In genomic region chr1:169086032-169086431, GRCm38 (mm10) we compare ENCODE assay signal across 26 mouse cellular contexts.
DNase-seq lines count a peak whose midpoint lies in the region; ATAC-seq and TF ChIP-seq lines count a peak whose summit lies in the region.
"Had no signal": no experiment of that assay in that cellular context is flagged by ENCODE, and none has a peak within 500 bp of the region (broad histone marks: within the 10 kb centered on the region; RNA-seq: fewer than 3 reads in every experiment).

No protein-coding gene starts in this region.

- 30% methylated on average over 3 of the region's 3 CpGs for WGBS in hindbrain, embryonic 16.5 days
- WGBS in hindbrain, embryonic 14.5 days = 42% methylated on average over 3 of the region's 3 CpGs
- 4% methylated on average over 3 of the region's 3 CpGs for WGBS in forebrain, embryonic 14.5 days
- 29% methylated on average over 3 of the region's 3 CpGs for WGBS in neural tube, embryonic 15.5 days
- WGBS in thymus, adult 2 months = 78% methylated on average over 3 of the region's 3 CpGs

- no peak overlapping the region for H3K4me2 ChIP-seq in hindbrain, embryonic 16.5 days (ENCODE audit: low read length)
- no peak overlapping the region for H3K4me2 ChIP-seq in hindbrain, embryonic 14.5 days (replicated peaks)
- H3K4me2 ChIP-seq in forebrain, embryonic 14.5 days (ENCODE audit: low read length) = no peak overlapping the region
- no peak overlapping the region for H3K4me2 ChIP-seq in neural tube, embryonic 15.5 days
- H3K4me2 ChIP-seq: heart, embryonic 12.5 days; hindbrain, embryonic 15.5 days; intestine, embryonic 15.5 days; liver, embryonic 15.5 days; lung, embryonic 14.5 days; neural tube, embryonic 13.5 days had no signal

- no peaks in the 10 kb centered on the region for H3K36me3 ChIP-seq in hindbrain, embryonic 16.5 days (ENCODE audit: control insufficient read depth, insufficient read depth, low read length)
- H3K36me3 ChIP-seq in hindbrain, embryonic 14.5 days (replicated peaks; ENCODE audit: control insufficient read depth, insufficient read depth) = no peaks in the 10 kb centered on the region
- H3K36me3 ChIP-seq in forebrain, embryonic 14.5 days (ENCODE audit: control insufficient read depth, insufficient read depth, low read length) = no peaks in the 10 kb centered on the region
- H3K36me3 ChIP-seq in neural tube, embryonic 15.5 days = no peaks in the 10 kb centered on the region
- no peaks in the 10 kb centered on the region for H3K36me3 ChIP-seq in thymus, adult 2 months (ENCODE audit: control insufficient read depth, insufficient read depth, low read length)
- H3K36me3 ChIP-seq: heart, embryonic 12.5 days; hindbrain, embryonic 15.5 days; intestine, embryonic 15.5 days; liver, embryonic 15.5 days; neural tube, embryonic 13.5 days had no signal

- H3K27ac ChIP-seq in hindbrain, embryonic 16.5 days (ENCODE audit: low read depth, low read length) = no peak overlapping the region
- no peak overlapping the region for H3K27ac ChIP-seq in hindbrain, embryonic 14.5 days
- H3K27ac ChIP-seq in forebrain, embryonic 14.5 days (ENCODE audit: low read depth, low read length) = no peak overlapping the region
- no peak overlapping the region for H3K27ac ChIP-seq in neural tube, embryonic 15.5 days (replicated peaks)
- no peak overlapping the region for H3K27ac ChIP-seq in thymus, adult 2 months (ENCODE audit: control insufficient read depth, insufficient read depth, low read length)
- H3K27ac ChIP-seq: hindbrain, embryonic 15.5 days; intestine, embryonic 15.5 days; kidney, postnatal 0 days; liver, embryonic 15.5 days; neural tube, embryonic 13.5 days had no signal

- no peaks in the 10 kb centered on the region for H3K9me3 ChIP-seq in hindbrain, embryonic 16.5 days (ENCODE audit: control insufficient read depth, low read length)
- H3K9me3 ChIP-seq in hindbrain, embryonic 14.5 days (ENCODE audit: control insufficient read depth, low read length) = no peaks in the 10 kb centered on the region
- no peaks in the 10 kb centered on the region for H3K9me3 ChIP-seq in forebrain, embryonic 14.5 days (replicated peaks; ENCODE audit: control insufficient read depth, low read length)
- H3K9me3 ChIP-seq in neural tube, embryonic 15.5 days (replicated peaks) = no peaks in the 10 kb centered on the region
- H3K9me3 ChIP-seq: heart, embryonic 12.5 days; hindbrain, embryonic 15.5 days; intestine, embryonic 15.5 days; liver, embryonic 15.5 days; neural tube, embryonic 13.5 days had no signal

- no peak for DNase-seq in hindbrain, embryonic 14.5 days (ENCODE audit: low spot score)
- DNase-seq in right cerebral cortex, postnatal 10 days (ENCODE audit: low spot score in 2 of 2) = peak; percentile 26 to 28
- no peak for DNase-seq in right cerebral cortex, postnatal 25 days
- DNase-seq in forebrain, embryonic 14.5 days (ENCODE audit: low spot score) = peak; percentile 78
- DNase-seq in retina, postnatal 1 day = peak; percentile 55
- DNase-seq in thymus, adult 2 months = no peak
- DNase-seq: adrenal gland, postnatal 36 days; gastrocnemius, postnatal 25 days; heart, adult 18-20 months; heart, postnatal 4 days; kidney, adult 8-10 months; kidney, postnatal 4 days; layer of hippocampus, postnatal 36 days; liver; lung, embryonic 14.5 days; lung, postnatal 14 days; right cerebral cortex, postnatal 4 days had no signal

- H3K27me3 ChIP-seq in hindbrain, embryonic 16.5 days (replicated peaks; ENCODE audit: control insufficient read depth, insufficient read depth, low read length) = no peaks in the 10 kb centered on the region
- H3K27me3 ChIP-seq in hindbrain, embryonic 14.5 days (ENCODE audit: control insufficient read depth, insufficient read depth, low read length) = no peaks in the 10 kb centered on the region
- H3K27me3 ChIP-seq in forebrain, embryonic 14.5 days (replicated peaks; ENCODE audit: control insufficient read depth, insufficient read depth, low read length) = no peaks in the 10 kb centered on the region
- no peaks in the 10 kb centered on the region for H3K27me3 ChIP-seq in neural tube, embryonic 15.5 days (replicated peaks)
- no peaks in the 10 kb centered on the region for H3K27me3 ChIP-seq in thymus, adult 2 months (ENCODE audit: control insufficient read depth, insufficient read depth, low read length)
- H3K27me3 ChIP-seq: heart, embryonic 12.5 days; hindbrain, embryonic 15.5 days; intestine, embryonic 15.5 days; liver, embryonic 15.5 days; neural tube, embryonic 13.5 days had no signal

- no peaks in the 10 kb centered on the region for H3K4me1 ChIP-seq in hindbrain, embryonic 16.5 days (ENCODE audit: control insufficient read depth, insufficient read depth, low read depth, low read length)
- H3K4me1 ChIP-seq in hindbrain, embryonic 14.5 days (replicated peaks; ENCODE audit: control insufficient read depth, insufficient read depth, low read length) = no peaks in the 10 kb centered on the region
- 0 out of 2 replicates have a peak, but pooled peaks cover 4% of the 10 kb centered on the region for H3K4me1 ChIP-seq in forebrain, embryonic 14.5 days (ENCODE audit: control insufficient read depth, insufficient read depth, low read length)
- no peaks in the 10 kb centered on the region for H3K4me1 ChIP-seq in neural tube, embryonic 15.5 days
- H3K4me1 ChIP-seq in thymus, adult 2 months (replicated peaks; ENCODE audit: control insufficient read depth, insufficient read depth, low read length) = no peaks in the 10 kb centered on the region
- H3K4me1 ChIP-seq: heart, embryonic 12.5 days; hindbrain, embryonic 15.5 days; intestine, embryonic 15.5 days; liver, embryonic 15.5 days; neural tube, embryonic 13.5 days had no signal

- no peak for TF ChIP-seq CTCF in thymus, adult 2 months (IDR thresholded peaks at IDR 0.05; ENCODE audit: borderline replicate concordance, control insufficient read depth, extremely low read depth, insufficient read depth, low read length, poor library complexity)

- TF ChIP-seq POLR2A in thymus, adult 2 months (IDR thresholded peaks at IDR 0.05; ENCODE audit: control insufficient read depth, extremely low read depth, insufficient read depth, low read length, poor library complexity) = no peak

- ATAC-seq in hindbrain, embryonic 16.5 days = peak; percentile 74; the same call in 1 of the 2 replicates
- ATAC-seq in hindbrain, embryonic 14.5 days (ENCODE audit: low FRiP score) = no peak
- ATAC-seq in forebrain, embryonic 14.5 days = peak; percentile 88
- ATAC-seq in neural tube, embryonic 15.5 days (ENCODE audit: low FRiP score) = no peak
- ATAC-seq: intestine, embryonic 15.5 days had no signal

- no peak overlapping the region for H3K4me3 ChIP-seq in hindbrain, embryonic 16.5 days (ENCODE audit: low read length)
- H3K4me3 ChIP-seq in hindbrain, embryonic 14.5 days (replicated peaks; ENCODE audit: low read length) = no peak overlapping the region
- no peak overlapping the region for H3K4me3 ChIP-seq in forebrain, embryonic 14.5 days (ENCODE audit: low read depth, low read length)
- no peak overlapping the region for H3K4me3 ChIP-seq in neural tube, embryonic 15.5 days (replicated peaks)
- H3K4me3 ChIP-seq in thymus, adult 2 months (ENCODE audit: control insufficient read depth, insufficient read depth, low read length) = no peak overlapping the region
- H3K4me3 ChIP-seq: erythroblast, embryonic 14.5 days; heart, embryonic 12.5 days; hindbrain, embryonic 15.5 days; intestine, embryonic 15.5 days; liver, embryonic 15.5 days; neural tube, embryonic 13.5 days had no signal

- H3K9ac ChIP-seq in hindbrain, embryonic 16.5 days (ENCODE audit: low read depth, low read length) = no peak overlapping the region
- no peak overlapping the region for H3K9ac ChIP-seq in hindbrain, embryonic 14.5 days
- no peak overlapping the region for H3K9ac ChIP-seq in forebrain, embryonic 14.5 days (ENCODE audit: low read length)
- H3K9ac ChIP-seq in neural tube, embryonic 15.5 days (replicated peaks) = no peak overlapping the region
- H3K9ac ChIP-seq: heart, embryonic 12.5 days; hindbrain, embryonic 15.5 days; intestine, embryonic 15.5 days; liver, embryonic 15.5 days; lung, embryonic 14.5 days; neural tube, embryonic 13.5 days had no signal

Comparison
In these comparisons a context has a peak if more than half of its experiments do, and no peak if none do; other contexts are left out.
1. ATAC-seq: peak in hindbrain, embryonic 16.5 days (single experiment) and forebrain, embryonic 14.5 days (single experiment); none in hindbrain, embryonic 14.5 days (single experiment) and neural tube, embryonic 15.5 days (single experiment).
2. DNase-seq: peak in right cerebral cortex, postnatal 10 days (2 of 2), forebrain, embryonic 14.5 days (single experiment) and retina, postnatal 1 day (single experiment); none in hindbrain, embryonic 14.5 days (single experiment), right cerebral cortex, postnatal 25 days (single experiment) and thymus, adult 2 months (single experiment).